Mouse (Mus musculus): Measurements from ENCODE around the gene Dcp1b.

The Dcp1b gene

GRCm38 (mm10) chr6:119175078-119175853, at the start of gene Dcp1b:
TSS of gene Dcp1b (plus strand) at chr6:119175253.
- peak; percentile 87 for DNase-seq (ENCODE audit: low spot score)

GRCm38 (mm10) chr6:119126991-119127390, 48.1 kb upstream of the Dcp1b start:
- DNase-seq (ENCODE audit: low spot score): no peak

GRCm38 (mm10) chr6:119128076-119128475, 47.0 kb upstream of the Dcp1b start:
- DNase-seq (ENCODE audit: low spot score): no peak

- no peak for DNase-seq (ENCODE audit: low spot score)
Measured at GRCm38 (mm10) chr6:119128521-119128920, 46.5 kb upstream of the Dcp1b start.

GRCm38 (mm10) chr6:119129664-119130063, 45.4 kb upstream of the Dcp1b start:
- DNase-seq (ENCODE audit: low spot score): peak; percentile 39

- no peak for DNase-seq (ENCODE audit: low spot score)
Measured at GRCm38 (mm10) chr6:119132111-119132735, 42.8 kb upstream of the Dcp1b start.

- DNase-seq (ENCODE audit: low spot score): no peak
Measured at GRCm38 (mm10) chr6:119132863-119133262, 42.2 kb upstream of the Dcp1b start.

GRCm38 (mm10) chr6:119137768-119138167, 37.3 kb upstream of the Dcp1b start:
- no peak for DNase-seq (ENCODE audit: low spot score)

GRCm38 (mm10) chr6:119139561-119139960, 35.5 kb upstream of the Dcp1b start:
- no peak for DNase-seq (ENCODE audit: low spot score)

GRCm38 (mm10) chr6:119145109-119145508, 29.9 kb upstream of the Dcp1b start:
- no peak for DNase-seq (ENCODE audit: low spot score)

- no peak for DNase-seq (ENCODE audit: low spot score)
Measured at GRCm38 (mm10) chr6:119165677-119166076, 9.4 kb upstream of the Dcp1b start.

GRCm38 (mm10) chr6:119174307-119175074, 562 bp upstream of the Dcp1b start:
- no peak for DNase-seq (ENCODE audit: low spot score)

- DNase-seq (ENCODE audit: low spot score): no peak
Measured at GRCm38 (mm10) chr6:119176103-119176502, 1.1 kb downstream of the Dcp1b start.

- no peak for DNase-seq (ENCODE audit: low spot score)
Measured at GRCm38 (mm10) chr6:119177101-119177500, 2.0 kb downstream of the Dcp1b start.

- DNase-seq (ENCODE audit: low spot score): no peak
Measured at GRCm38 (mm10) chr6:119180188-119180587, 5.1 kb downstream of the Dcp1b start.

GRCm38 (mm10) chr6:119182211-119182610, 7.2 kb downstream of the Dcp1b start:
- DNase-seq (ENCODE audit: low spot score): no peak

- DNase-seq (ENCODE audit: low spot score): no peak
Measured at GRCm38 (mm10) chr6:119183781-119184180, 8.7 kb downstream of the Dcp1b start.

GRCm38 (mm10) chr6:119186658-119187057, 11.6 kb downstream of the Dcp1b start:
- peak; percentile 21 for DNase-seq (ENCODE audit: low spot score)

- no peak for DNase-seq (ENCODE audit: low spot score)
Measured at GRCm38 (mm10) chr6:119187631-119188030, 12.6 kb downstream of the Dcp1b start.

- no peak for DNase-seq (ENCODE audit: low spot score)
Measured at GRCm38 (mm10) chr6:119191478-119191877, 16.4 kb downstream of the Dcp1b start.

- no peak for DNase-seq (ENCODE audit: low spot score)
Measured at GRCm38 (mm10) chr6:119193571-119194154, 18.6 kb downstream of the Dcp1b start.

GRCm38 (mm10) chr6:119194161-119194560, 19.1 kb downstream of the Dcp1b start:
- no peak for DNase-seq (ENCODE audit: low spot score)

All from layer of hippocampus, adult 11-12 months (tissue).